Mouse (Mus musculus) spleen, postnatal 0 days (tissue): ENCODE measurements around the gene Paip2b. TPM values are rescaled to one million over a fixed set of nuclear protein-coding genes. Genes with fewer than 3 reads are reported as not detected.

ENCODE experiments used
- polyA plus RNA-seq: library from polyadenylated mRNA; unstranded; fragments of >200 nt; fragmentation: Nextera tagmentation; extraction: Ambion mirVana; gene quantifications from 2 replicates; pipeline ENCODE4 v1.2.1, GENCODE M21; 2015

Paip2b gene
- polyA plus RNA-seq, result 4.1 and 5.4 TPM in 2 replicates

GRCm38 (mm10) chr6:83831606-83832123 lies at the start of gene Paip2b:
Gene Paip2b, minus strand, starts transcription at chr6:83831741.

DNA sequence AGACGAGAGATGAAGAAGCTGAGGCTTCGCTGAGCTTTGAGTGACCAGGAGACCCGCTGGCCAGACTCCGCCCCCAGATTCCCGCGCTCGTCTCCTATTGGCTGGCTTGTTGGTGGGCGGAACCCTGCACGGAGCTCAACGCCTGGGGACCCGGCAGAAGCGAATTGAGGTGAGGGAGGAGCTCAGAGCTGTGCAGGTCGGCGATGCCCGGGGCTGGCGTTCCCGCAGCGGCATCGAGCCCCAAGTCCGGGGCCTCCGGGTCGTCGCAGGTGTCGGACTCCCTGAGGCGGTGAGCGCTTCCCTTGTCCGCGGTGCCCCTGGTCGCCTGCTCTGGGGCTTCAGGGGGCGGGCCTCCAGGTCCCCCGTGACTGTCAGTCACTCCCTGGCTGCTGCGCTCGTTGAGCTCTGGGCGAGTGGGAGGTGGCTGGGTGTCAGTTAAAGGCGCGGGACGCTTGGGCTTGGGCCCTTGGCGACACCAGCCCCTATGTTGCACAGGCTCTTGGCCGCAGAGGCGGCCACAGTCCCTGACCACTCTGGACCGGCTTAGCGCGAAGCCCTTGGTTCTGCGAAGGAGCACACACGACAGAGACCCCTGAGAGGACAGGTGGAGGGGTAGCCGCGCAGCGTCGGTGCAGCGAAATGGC lies 35.5 kb upstream of the Paip2b start, which contains the start of gene Zfp638:
Gene Zfp638 (plus strand): TSS at position 156 of the 644 bp plus-strand sequence.

GRCm38 (mm10) chr6:83794760-83795296 lies 36.7 kb downstream of the Paip2b start, which contains the start of gene Nagk:
Gene Nagk, plus strand, starts transcription at chr6:83794982.

GRCm38 (mm10) chr6:83775638-83776293 lies 55.8 kb downstream of the Paip2b start, which contains the start of gene Tex261:
Gene Tex261, minus strand, starts transcription at chr6:83775813.

GRCm38 (mm10) chr6:83762344-83762743 lies 69.2 kb downstream of the Paip2b start, which contains the start of gene Ankrd53:
Gene Ankrd53, plus strand, starts transcription at chr6:83762644.

Other genes with a start within 250 kb of the Paip2b start
- 0.07 and 0.08 TPM in 2 replicates for gene Clec4f, start 175.6 kb downstream of the Paip2b start, polyA plus RNA-seq
- not detected in 2 replicates for gene Cd207, start 153.9 kb downstream of the Paip2b start, polyA plus RNA-seq
- not detected in 2 replicates for gene Vax2, start 120.5 kb downstream of the Paip2b start, polyA plus RNA-seq
- not detected in 2 replicates for gene Atp6v1b1, start 88.8 kb downstream of the Paip2b start, polyA plus RNA-seq
- not detected in 2 replicates for gene Ankrd53, start 69.1 kb downstream of the Paip2b start, polyA plus RNA-seq
- gene Tex261, start 55.9 kb downstream of the Paip2b start, polyA plus RNA-seq, result 63.7 and 66.6 TPM in 2 replicates
- 22.9 and 27.3 TPM in 2 replicates for gene Nagk, start 36.8 kb downstream of the Paip2b start, polyA plus RNA-seq
- 27.9 and 30.9 TPM in 2 replicates for gene Zfp638, start 35.4 kb upstream of the Paip2b start, polyA plus RNA-seq
- 4.8 and 6.7 TPM in 2 replicates for gene Dysf, start 176.8 kb upstream of the Paip2b start, polyA plus RNA-seq